Mouse (Mus musculus) C2C12 (cell line): ENCODE measurements around the gene Naxd.

ENCODE experiments used
- CEBPB ChIP-seq: IDR thresholded peaks from one replicate; pipeline ENCODE4 v1.6.1; 2011; ENCODE audit warnings: low read depth, mild to moderate bottlenecking, control low read depth, moderate library complexity
- CTCF ChIP-seq: IDR thresholded peaks from one replicate; pipeline ENCODE4 v1.5.1; 2011; ENCODE audit not compliant: control insufficient read depth, insufficient read depth, insufficient read length
- FOSL1 ChIP-seq: IDR thresholded peaks from one replicate; pipeline ENCODE4 v1.8.0; 2011; ENCODE audit warnings: mild to moderate bottlenecking, low read length; ENCODE audit not compliant: poor library complexity, insufficient read depth, severe bottlenecking
- MAX ChIP-seq: IDR thresholded peaks from one replicate; pipeline ENCODE4 v1.6.1; 2011; ENCODE audit warnings: mild to moderate bottlenecking, control low read depth
- MYOD1 ChIP-seq: IDR thresholded peaks from one replicate; pipeline ENCODE4 v1.6.1; 2011; ENCODE audit warnings: low read depth; ENCODE audit not compliant: control insufficient read depth, insufficient read length
- MYOG ChIP-seq: IDR thresholded peaks from one replicate; pipeline ENCODE4 v1.6.1; 2011; ENCODE audit not compliant: control insufficient read depth, insufficient read length; ENCODE audit errors: extremely low read depth
- USF1 ChIP-seq: IDR thresholded peaks from one replicate; pipeline ENCODE4 v1.6.1; 2011; ENCODE audit warnings: low read depth, mild to moderate bottlenecking, control low read depth, moderate library complexity

- TF ChIP-seq CTCF (no peak), MAX (no peak), MYOG (no peak), CEBPB (no peak), USF1 (no peak), MYOD1 (no peak), FOSL1 (no peak)
These were observed 39.1 kb upstream of the Naxd start for GRCm38 (mm10) chr8:11457981-11458836.
